Mouse (Mus musculus) kidney, adult 9 months (tissue): ENCODE results near the gene Map2k6.

Source experiments
- DNase-seq: peaks from one replicate; pipeline ENCODE4 v3.0.0; 2022

Map2k6 gene

DNA sequence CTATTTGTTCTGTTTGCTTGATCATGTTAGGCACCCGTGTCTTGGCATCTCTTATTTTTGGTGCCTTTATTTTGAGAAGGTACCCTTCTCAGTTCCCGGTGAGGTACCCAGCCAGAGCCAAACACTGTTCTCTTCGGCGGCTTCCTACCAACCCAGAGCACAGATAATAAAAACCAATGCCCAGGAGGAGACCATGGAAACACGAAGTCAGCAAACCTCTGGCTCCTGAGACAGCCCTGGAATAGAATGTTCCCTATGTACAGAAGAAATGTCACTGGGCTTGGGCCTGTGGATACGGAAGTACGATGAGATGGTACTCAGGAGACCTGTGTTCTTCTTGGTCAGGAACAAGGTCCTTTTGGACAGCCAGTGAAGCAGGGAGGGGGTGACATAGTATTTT, 89.4 kb downstream of the Map2k6 start:
- no peak for DNase-seq

DNA sequence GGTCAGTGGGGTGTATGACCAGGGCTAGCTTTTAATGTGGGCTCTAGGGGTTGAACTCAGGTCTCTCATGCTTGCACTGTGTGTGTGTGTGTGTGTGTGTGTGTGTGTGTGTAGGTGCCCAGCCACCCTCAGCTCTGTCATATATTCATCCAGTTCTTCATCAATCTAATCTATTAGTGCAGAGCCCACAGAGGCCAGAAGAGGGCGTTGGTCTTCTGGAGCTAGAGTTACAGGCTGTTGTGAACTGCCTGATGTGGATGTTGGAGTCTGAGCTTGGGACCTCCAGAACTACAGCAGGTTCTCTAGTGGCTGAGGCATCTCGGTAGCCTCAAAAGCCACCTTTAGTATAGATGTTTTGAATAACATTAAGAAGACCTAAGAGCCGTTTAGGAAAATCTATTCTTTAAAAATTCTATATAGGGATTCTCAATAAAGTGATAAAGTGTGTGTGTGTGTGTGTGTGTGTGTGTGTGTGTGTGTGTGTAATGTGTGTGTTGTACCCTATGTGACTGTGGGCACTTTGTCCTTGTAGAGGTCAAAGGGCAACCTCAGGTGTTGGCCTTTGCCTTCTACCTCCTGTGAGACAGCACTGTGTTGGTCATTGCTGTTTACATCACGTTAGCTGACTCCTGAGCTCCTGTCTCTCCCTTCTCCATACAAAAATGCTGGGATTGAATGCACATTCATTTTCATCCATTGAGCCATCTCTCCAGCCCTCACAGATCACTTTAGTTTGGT, 96.6 kb downstream of the Map2k6 start:
- no peak for DNase-seq

DNA sequence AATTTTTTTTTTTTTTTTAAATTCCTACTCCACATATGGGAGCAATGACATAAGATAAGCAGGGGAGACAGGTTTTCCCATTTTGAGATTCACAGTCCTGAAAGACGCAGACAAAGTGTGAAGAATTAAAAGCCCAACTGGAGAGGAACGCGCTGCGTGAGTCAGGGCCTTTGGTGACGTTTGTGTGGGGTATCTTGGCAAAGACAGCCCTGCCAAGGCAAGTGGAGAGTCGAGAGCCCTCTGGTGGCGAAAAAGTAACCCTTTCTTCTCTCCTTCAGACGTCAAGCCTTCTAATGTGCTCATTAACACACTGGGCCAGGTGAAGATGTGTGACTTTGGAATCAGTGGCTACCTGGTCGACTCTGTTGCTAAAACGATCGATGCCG, 97.1 kb downstream of the Map2k6 start:
- peak; percentile 77 for DNase-seq

DNA sequence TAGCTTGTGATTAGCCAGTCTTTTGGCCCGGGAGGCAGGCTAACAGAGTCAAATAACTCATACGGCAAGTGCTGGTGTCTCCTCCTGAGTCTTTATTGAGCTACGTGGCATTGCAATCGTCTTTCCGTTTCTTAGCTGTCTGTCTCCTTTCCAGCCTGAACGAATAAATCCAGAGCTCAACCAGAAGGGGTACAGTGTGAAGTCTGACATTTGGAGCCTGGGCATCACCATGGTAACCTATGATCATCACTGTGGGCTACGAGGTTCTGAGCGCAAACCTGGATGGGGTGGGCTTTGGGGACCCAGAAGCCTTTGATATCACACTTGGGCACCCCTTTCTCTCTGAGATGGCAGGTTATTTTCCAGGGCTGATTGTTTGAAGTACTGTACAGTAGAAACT, 98.8 kb downstream of the Map2k6 start:
- no peak for DNase-seq

DNA sequence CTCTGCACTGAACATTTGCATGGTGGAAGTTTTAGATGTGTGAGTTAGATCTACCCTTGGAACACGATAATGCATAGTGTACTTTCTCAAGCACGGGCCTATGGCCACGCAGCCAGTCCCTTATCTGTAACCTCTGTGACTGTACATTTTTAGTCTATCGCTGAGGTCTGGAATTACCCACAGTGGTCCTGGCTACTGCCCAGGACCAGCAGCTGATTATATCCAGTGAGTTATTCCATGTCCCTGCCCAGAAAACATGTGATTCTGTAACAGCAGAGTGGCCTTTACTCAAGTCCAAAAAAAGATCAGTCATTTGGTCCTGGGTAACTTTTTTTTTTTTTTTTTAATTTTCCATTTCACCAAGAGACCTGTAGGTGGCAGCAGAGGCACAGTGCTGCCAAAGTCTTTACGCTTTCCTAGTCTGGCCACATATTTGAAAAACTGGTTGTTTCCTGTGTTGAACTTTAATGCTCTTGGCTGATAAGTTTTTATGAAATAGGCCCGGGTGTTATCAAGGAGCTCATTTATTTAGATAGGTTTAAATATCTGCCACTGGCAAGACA, 99.8 kb downstream of the Map2k6 start:
- peak; percentile 82 for DNase-seq

DNA sequence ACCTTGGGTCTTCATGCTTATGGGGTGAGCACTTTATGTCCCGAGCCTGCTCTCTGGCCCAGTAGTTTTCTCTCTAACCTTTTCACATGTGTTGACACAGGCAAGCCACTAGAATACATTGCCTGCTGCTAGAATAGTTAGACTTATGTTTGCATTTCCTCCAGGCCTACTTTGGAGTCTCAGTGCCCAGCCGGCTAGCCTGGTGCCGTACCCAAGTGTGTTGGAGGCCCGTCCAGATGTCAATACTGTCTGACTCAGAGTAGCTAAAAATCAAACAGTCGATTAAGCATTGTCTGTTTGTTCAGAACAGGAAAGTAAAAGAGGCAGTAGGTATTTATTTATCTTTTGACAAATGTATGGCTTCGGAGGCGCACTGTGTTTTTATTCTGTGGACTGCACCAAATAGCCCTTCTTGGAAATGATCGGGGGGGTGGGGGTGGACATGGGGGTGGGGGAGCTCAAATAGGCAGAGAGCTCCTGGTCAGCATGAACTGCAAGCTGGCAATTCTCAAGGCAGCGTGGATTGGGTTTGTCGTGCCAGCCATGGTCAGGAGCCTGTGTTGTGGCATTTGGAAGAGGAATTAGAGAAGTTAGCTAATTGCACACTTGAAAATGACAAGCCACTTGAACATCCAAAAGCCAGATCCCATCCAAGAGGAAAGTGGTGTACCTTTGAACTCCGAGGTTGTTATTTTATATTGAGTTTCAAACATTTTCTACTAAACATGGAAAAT, 104.2 kb downstream of the Map2k6 start:
- DNase-seq, result no peak

DNA sequence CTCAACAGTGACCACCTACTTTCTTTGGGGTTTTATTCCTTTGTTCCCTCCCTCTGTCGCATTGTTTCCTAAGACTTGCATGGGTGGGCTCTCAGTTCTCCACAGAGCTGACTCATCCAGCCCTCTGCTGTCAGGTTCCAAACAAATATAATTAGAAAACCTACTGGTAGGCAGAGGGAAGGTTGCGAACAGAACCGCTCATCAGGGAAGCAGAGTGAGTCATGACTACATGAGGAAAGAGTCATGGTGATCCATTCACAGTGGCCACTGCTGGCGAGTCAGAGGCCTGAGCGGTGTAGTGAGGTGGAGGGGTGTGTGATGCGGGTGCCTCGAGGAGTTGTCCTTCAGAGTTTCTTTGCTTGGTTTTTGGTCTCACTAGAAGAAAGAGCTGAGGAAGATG, 112.5 kb downstream of the Map2k6 start:
- no peak for DNase-seq

DNA sequence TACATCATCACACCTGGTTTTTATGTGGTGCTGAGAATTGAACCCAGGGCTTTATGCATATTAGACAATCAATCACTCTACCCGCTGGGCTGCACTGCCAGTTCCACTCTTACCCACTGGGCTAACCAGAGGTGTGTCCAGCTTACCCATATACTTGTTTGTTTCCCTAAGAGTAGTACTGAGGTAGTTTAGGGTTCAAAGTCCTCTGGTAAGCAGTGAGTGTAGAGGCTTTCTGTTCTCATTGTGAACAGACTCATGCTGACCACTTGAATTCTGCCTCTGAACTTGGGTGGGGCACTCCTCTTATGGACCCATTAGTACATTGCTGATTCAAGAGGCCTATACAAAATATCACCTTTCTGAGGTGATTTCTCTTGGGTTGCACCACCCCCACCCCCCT, 119.7 kb downstream of the Map2k6 start:
- no peak for DNase-seq

DNA sequence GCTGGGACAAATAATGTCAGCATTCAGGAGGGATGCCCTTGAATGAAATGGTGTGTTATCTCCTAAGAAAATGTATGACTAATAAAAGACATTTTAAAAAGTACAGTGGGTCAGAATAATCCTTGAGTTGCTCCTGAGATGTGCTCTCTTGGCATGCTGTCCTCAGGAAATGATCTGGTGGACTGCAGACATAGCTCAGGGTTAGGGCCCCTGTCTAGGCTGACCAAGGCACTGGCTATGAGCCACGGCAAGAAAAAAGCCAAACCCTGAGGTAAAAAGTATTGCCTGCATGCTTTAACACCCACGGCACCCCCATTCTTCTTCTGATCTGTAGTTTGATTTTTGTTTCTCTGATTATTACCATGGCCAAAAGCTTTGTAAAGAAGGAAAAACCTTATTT, 124.0 kb downstream of the Map2k6 start:
- DNase-seq, result no peak

DNA sequence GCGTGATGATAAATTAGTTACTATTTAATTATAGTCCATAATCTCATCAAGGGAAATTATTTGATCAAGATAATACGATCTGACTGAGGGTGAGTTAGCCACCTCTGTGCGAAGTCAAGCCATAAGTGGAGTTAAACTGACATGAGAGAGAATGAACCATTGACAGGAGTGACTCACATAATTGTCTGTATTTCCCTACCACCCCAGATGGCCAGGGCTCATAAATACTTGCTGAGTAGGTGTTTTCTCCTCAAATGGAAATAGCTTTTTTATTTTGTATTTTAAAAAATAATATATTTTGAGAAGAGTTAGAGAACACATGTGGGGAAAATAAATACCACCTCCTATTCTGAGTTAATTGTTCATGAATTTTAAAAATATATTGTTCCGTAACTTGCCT, 127.2 kb downstream of the Map2k6 start:
- no peak for DNase-seq

DNA sequence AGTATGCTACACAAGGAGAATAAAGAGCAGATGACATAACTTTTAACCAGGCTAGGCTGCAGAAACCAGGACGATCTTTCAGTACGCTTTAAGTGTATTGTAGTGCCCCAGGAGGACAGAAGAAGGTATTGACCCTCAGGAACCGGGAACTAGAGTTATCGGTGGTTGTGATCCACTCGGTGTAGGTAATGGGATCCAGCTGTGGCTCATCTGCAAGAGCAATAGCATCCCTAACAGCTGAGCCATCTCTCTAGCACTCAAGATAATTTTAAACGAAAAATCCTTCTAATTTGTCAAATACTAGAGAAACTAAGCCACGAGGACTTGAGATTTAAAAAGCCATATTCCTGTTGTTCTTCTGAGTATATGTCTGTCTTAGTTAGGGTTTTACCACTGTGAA, 132.2 kb downstream of the Map2k6 start:
- no peak for DNase-seq

DNA sequence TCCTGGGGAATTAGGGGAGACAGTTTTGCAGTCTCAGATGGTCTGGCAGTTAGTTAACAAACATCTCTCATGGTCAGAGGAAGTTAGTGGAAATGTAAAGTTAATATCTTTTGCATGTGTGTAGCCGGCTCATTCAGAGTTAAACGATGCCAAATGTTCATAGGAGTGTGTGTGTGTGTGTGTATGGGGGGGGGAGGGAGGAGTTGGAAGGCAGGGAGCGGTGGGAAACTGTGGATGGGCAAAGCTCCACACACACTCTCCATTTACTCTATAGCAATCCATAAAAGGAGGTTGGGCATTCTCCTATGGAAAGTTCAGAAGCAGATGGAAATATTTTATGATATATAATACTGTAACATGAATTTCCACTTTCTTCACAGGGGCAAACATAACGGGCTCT, 135.9 kb downstream of the Map2k6 start:
- no peak for DNase-seq

DNA sequence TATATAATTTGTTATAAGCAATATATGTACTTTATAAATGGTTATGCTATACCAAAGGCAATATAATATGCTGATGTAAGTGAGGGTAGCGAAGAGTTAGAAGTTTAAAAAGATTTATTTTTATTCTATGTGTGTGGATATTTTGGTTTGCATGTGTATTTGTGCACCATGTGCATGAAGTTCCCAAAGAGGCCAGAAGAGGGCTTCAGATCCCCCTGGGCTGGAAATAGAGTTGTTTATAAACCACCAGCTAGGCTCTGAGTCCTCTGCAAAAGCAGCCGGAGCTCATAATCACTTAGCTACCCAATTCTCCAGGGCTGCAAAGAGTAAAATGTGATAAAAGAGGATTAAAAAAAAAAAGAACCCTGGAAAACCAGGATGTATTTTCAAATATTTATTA, 137.6 kb downstream of the Map2k6 start:
- DNase-seq, result no peak

DNA sequence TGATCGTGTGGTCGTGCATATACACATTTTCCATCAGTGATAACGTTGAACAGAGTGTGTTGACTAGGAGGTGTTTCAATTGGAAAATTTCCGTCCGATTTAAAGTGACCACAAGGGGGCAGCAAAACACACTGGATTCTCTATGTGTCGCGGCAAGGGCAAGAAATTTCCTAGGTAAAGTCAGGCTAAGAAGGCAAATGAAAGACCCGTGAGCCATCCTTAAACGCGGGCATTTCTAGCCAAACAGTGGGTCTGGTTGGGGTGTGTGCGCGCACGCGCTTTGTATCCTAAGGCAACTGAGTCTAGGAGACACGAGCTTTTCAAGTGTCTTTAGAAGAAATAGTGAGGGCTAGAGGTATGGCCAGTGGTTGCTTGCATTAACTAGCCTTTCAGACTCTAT, 138.7 kb downstream of the Map2k6 start:
- peak; percentile 86 for DNase-seq

DNA sequence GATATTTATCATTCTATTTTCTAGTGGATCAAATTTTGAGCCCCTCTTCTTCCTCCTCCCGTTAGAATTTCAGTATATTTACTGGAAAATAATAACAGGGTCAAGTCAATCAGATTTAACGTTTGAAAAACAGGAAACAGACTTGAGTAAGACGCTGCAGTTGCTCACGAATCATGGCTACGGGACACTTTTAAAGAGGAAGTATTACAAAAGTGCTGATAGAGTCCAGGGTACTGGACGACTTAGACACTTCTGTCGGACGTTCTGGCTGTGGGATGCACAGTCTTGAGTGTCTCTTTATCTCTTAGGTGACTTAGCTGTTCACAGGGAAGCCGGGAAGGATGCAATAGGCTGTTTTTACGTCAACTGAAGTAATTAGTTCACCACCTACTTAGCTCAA, 139.3 kb downstream of the Map2k6 start:
- no peak for DNase-seq

DNA sequence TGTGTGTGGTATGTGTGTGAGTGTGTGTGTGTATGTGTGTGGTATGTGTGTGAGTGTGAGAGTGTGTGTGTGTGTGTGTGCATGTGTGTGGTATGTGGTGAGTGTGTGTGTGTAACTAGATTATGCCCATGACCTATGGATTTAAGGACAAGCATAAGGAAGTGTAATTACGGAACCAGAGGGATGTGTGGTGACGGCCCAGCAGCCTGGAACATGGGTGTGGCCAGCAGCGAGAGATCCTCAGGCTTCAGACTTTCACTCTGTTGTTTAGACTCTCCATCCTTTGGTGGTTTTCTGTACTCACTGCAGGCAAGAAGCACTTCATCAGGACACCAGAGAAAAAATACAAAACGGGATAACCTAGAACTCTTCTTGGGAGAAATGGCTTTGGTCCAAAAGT, 143.0 kb downstream of the Map2k6 start:
- no peak for DNase-seq

DNA sequence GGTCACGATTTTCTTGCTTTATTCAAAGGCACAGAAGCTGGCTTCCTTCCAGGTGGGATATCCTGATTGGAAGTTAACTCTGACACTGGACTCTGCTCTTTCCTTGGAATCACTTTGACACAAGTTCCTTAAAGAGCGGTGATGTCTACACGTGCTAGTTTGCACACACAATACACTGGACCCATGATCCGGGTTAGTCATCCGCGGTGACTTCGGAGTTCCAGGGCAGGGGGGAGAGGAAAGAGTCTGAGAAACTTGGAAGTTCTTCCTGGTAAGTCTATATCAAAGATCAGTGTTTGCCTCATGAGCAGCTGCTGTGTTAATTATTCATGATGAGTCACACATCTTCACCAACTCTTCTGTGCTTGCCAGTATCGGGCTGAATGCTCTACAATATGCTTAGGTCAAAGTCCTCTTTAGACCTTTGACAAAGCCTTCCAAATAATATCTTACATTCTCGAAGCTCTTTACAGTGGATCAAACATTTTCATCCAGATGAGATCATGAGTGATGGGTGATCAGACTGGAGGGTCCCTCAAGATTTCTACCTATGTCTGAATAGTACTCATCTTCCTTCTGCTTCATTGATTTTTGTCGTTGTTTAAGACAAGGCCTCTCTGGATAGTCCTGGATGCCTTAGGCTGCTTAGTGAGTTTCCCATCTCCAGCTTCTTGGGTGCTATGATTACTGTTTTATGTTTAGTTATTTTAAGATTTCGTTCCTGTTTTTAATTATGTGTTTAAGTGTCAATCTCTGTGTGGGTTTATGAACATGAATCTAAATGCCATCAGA, 145.7 kb downstream of the Map2k6 start:
- DNase-seq, result peak; percentile 75

DNA sequence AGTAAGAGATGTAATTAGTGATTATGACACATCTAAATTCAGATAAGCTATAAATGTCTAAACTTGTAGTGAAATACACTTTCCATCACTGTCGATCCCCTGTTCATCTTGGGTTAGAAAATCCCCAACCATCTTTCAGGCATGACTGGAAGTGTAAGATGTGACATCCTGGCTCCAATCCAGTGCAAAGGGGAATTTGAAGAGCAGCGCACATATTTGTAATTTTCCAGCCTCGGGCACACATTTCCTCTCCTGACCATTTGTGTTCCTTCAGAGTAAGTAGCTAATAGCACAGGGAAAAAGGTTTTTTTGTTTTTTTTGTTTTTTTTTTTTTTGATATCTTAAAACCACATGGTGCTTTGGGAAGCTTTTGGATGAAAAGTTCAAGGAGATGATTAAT, 146.5 kb downstream of the Map2k6 start:
- DNase-seq, result peak; percentile 35

DNA sequence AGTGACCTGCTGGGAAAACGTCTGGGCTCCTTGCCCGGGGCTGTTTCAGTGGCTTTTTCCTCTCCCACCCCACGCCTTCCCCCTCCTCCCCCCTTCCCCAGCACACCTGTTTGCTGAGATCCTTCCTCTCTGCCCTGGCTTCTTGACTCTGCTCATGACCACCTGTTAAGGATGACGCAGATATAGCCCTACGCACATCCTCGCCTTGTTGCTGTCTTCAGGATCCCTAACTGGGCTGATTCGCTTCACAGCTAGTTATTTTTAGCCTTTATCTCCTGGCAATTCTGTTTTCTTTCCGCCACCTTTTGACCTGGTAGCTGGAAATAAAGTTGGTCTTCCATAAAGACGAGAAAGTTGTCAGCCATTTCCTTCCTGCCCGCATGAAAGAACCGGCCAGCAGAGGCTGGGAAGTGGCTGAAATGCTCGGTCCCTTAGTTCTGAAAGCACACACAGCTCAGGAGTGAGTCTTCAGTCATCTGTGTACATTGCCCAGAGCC, 152.6 kb downstream of the Map2k6 start:
- DNase-seq, result peak; percentile 73

DNA sequence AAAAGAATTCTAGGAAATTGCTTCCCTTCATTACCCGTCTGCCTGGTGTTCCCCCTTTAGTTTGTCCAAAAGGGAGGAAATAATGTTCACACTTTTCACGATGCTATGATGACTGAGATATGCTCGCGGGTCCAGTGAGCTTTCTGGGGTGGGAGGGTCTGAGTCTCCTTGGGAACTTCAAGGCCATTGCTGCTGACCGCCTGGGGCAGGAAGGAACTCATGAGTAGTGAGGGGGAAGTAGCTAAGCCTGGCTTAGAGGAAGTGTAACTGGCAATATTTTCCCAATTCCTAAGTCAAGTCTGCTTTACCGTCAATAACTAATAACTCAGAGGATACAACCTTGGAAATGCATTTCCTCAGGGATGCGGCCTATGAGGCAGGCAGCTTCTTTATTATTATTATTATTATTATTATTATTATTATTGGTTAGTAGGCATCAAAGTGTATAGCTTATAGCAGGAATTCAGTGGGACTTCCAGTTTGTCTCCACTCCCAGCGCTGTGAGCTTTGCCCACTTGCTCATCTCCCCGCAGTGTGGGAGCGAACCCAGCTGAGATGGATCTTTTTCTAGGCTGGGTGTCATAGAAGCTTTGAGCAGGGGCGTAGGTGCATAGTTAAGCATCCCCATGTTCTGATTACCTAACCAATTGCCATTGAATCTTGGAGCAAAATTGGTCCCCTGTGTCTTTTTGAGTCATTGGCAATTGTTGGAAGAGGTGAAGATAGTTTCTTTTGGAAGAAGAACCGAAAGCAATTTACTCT, 163.6 kb downstream of the Map2k6 start:
- DNase-seq, result no peak

DNA sequence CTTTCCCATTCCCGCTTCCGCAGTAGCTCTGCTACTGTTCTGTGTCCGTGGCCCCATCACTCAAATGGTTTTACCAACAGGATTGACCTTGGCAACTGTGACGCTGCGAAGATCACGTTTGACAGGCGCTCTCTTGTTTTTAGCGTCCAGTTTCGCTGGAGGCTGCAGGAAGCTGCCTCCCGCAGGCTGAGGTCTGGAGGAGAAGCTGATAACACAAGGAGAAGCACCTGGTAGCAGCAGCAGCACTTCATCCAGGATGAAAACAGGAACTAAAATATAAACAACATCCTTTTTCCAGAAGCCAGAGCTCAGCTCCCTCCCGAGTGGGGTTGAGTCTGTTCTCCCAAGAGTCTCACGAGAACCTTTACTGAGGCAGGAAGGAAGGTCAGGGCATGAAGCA, 164.3 kb downstream of the Map2k6 start:
- DNase-seq, result peak; percentile 28

DNA sequence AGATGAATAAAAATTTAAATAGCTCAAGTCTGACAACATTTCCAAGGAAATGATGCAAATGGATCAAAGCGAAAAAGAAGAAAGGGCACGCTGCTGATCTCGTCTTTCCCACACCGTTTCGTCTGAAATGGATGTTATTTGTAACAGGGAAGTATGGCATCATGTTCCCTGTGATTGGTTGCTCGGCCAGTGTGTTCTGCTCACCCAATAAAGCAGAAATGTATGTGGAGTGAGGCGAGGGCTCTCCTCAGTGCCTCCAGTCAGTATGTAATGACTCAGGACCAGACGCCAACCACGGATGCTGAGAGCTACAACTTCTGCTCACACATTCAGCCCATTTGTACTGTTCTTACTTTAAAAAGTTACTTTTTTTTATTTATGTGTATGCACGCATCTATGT, 164.9 kb downstream of the Map2k6 start:
- no peak for DNase-seq

DNA sequence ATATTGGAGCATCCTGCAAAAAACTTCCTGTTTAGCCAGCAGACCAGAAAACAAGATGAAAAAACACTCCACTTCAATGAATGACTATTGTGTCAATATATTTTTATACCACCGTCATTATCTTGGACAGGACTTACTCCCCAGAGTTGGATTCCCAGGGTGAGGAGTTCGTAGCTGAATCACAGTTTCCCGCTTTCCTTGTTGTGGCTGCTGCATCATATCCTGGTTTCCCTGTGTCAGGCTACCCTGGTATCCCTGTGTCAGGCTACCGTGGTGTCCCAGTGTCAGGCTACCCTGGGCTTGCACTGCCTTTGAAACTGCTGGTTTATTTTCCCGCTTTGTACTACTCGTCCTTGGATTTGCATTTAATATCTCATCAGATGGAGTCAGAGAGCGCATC, 167.4 kb downstream of the Map2k6 start:
- peak; percentile 29 for DNase-seq
